24 mouse cellular contexts compared by ENCODE assay signal in genomic region chr10:16473952-16474521, GRCm38 (mm10).
DNase-seq lines count a peak whose midpoint lies in the region; ATAC-seq and TF ChIP-seq lines count a peak whose summit lies in the region.
"Had no signal": no experiment of that assay in that cellular context is flagged by ENCODE, and none has a peak within 500 bp of the region (broad histone marks: within the 10 kb centered on the region; RNA-seq: fewer than 3 reads in every experiment).

No protein-coding gene starts in this region.

- H3K4me3 ChIP-seq in heart, embryonic 15.5 days = no peak overlapping the region
- H3K4me3 ChIP-seq in heart, adult 2 months = no peak overlapping the region
- H3K4me3 ChIP-seq in MEL (ENCODE audit: control insufficient read depth in 1 of 2, insufficient read depth in 1 of 2, low read depth in 2 of 2, low read length in 2 of 2) = no peak overlapping the region
- no peak overlapping the region for H3K4me3 ChIP-seq in kidney, embryonic 16.5 days (ENCODE audit: low read length)
- H3K4me3 ChIP-seq: embryonic facial prominence, embryonic 10.5 days; embryonic facial prominence, embryonic 15.5 days; gastrocnemius, adult 2 months; hindbrain, embryonic 10.5 days; hindbrain, embryonic 15.5 days; lung, embryonic 15.5 days; midbrain, embryonic 13.5 days had no signal

- TF ChIP-seq RAD21 in MEL (IDR thresholded peaks at IDR 0.05; ENCODE audit: low read depth, low read length) = no peak

- WGBS in heart, embryonic 15.5 days = 17% methylated on average over 1 of the region's 1 CpGs
- 22% methylated on average over 1 of the region's 1 CpGs for WGBS in heart, adult 2 months
- 45% methylated on average over 1 of the region's 1 CpGs for WGBS in kidney, embryonic 16.5 days

- H3K4me2 ChIP-seq in heart, embryonic 15.5 days = no peak overlapping the region
- H3K4me2 ChIP-seq in kidney, embryonic 16.5 days (replicated peaks; ENCODE audit: low read depth, low read length) = no peak overlapping the region
- H3K4me2 ChIP-seq: embryonic facial prominence, embryonic 15.5 days; hindbrain, embryonic 15.5 days; lung, embryonic 15.5 days; midbrain, embryonic 13.5 days had no signal

- TF ChIP-seq POLR2A in heart, adult 2 months (IDR thresholded peaks at IDR 0.05; ENCODE audit: insufficient read depth, low read depth, low read length) = no peak
- no peak for TF ChIP-seq POLR2A in MEL (IDR thresholded peaks at IDR 0.05; ENCODE audit: control insufficient read depth in 1 of 2, insufficient read depth in 1 of 2, low read depth in 1 of 2, low read length in 2 of 2, poor library complexity in 1 of 2)

- no peak for ATAC-seq in heart, embryonic 15.5 days (replicated peaks; ENCODE audit: insufficient number of reproducible peaks, insufficient read depth, low FRiP score, low read depth)
- ATAC-seq in erythroblast, adult 5-6 weeks (replicated peaks; ENCODE audit: low FRiP score, poor library complexity, severe bottlenecking) = peak; percentile 78
- no peak for ATAC-seq in monocyte, adult 5-6 weeks (replicated peaks; ENCODE audit: insufficient number of reproducible peaks, low FRiP score, low TSS enrichment, poor library complexity, severe bottlenecking)
- no peak for ATAC-seq in kidney, embryonic 16.5 days (ENCODE audit: low FRiP score, low TSS enrichment)
- ATAC-seq: forebrain, embryonic 14.5 days; midbrain, embryonic 13.5 days had no signal

- no peak overlapping the region for H3K9ac ChIP-seq in heart, embryonic 15.5 days
- H3K9ac ChIP-seq in heart, adult 2 months (ENCODE audit: low read depth, low read length) = no peak overlapping the region
- no peak overlapping the region for H3K9ac ChIP-seq in MEL (ENCODE audit: control insufficient read depth, low read depth, low read length, poor library complexity, severe bottlenecking)
- no peak overlapping the region for H3K9ac ChIP-seq in kidney, embryonic 16.5 days (replicated peaks; ENCODE audit: low read length)
- H3K9ac ChIP-seq: embryonic facial prominence, embryonic 15.5 days; hindbrain, embryonic 15.5 days; lung, embryonic 15.5 days; midbrain, embryonic 13.5 days had no signal

- no peaks in the 10 kb centered on the region for H3K79me2 ChIP-seq in heart, adult 2 months (replicated peaks; ENCODE audit: control insufficient read depth, insufficient read depth, low read length)
- H3K79me2 ChIP-seq in MEL (ENCODE audit: control insufficient read depth, insufficient read depth, low read length, poor library complexity) = no peaks in the 10 kb centered on the region

- peaks cover 4% of the 10 kb centered on the region; the same call in 1 of the 2 replicates for H3K4me1 ChIP-seq in heart, embryonic 15.5 days (replicated peaks)
- peaks cover 3% of the 10 kb centered on the region; the same call in 1 of the 2 replicates for H3K4me1 ChIP-seq in heart, adult 2 months (ENCODE audit: control insufficient read depth, insufficient read depth, low read length)
- H3K4me1 ChIP-seq in MEL (ENCODE audit: control insufficient read depth in 1 of 2, insufficient read depth in 2 of 2, low read length in 2 of 2) = peaks cover 6 to 10% of the 10 kb centered on the region in 2 experiments
- no peaks in the 10 kb centered on the region for H3K4me1 ChIP-seq in kidney, embryonic 16.5 days (ENCODE audit: insufficient read depth, low read length)
- H3K4me1 ChIP-seq: embryonic facial prominence, embryonic 10.5 days; embryonic facial prominence, embryonic 15.5 days; hindbrain, embryonic 10.5 days; hindbrain, embryonic 15.5 days; lung, embryonic 15.5 days; midbrain, embryonic 13.5 days had no signal

- H3K27me3 ChIP-seq in heart, embryonic 15.5 days = no peaks in the 10 kb centered on the region
- H3K27me3 ChIP-seq in heart, adult 2 months (ENCODE audit: control insufficient read depth, insufficient read depth, low read length) = no peaks in the 10 kb centered on the region
- no peaks in the 10 kb centered on the region for H3K27me3 ChIP-seq in MEL (ENCODE audit: control insufficient read depth in 1 of 2, insufficient read depth in 2 of 2, low read length in 2 of 2)
- H3K27me3 ChIP-seq in kidney, embryonic 16.5 days (ENCODE audit: insufficient read depth, low read length) = no peaks in the 10 kb centered on the region
- H3K27me3 ChIP-seq: embryonic facial prominence, embryonic 15.5 days; hindbrain, embryonic 15.5 days; lung, embryonic 15.5 days; midbrain, embryonic 13.5 days had no signal

- intact Hi-C loops in heart, adult 2 months (cut with DNase I) = no loop called here

- peak overlapping the region; percentile 51 for H3K27ac ChIP-seq in heart, embryonic 15.5 days
- no peak overlapping the region for H3K27ac ChIP-seq in heart, adult 2 months
- no peak overlapping the region; the same call in 1 of the 2 replicates for H3K27ac ChIP-seq in MEL (ENCODE audit: control insufficient read depth, low read depth, low read length)
- no peak overlapping the region for H3K27ac ChIP-seq in kidney, embryonic 16.5 days (ENCODE audit: low read length)
- H3K27ac ChIP-seq: embryonic facial prominence, embryonic 10.5 days; embryonic facial prominence, embryonic 15.5 days; gastrocnemius, adult 2 months; hindbrain, embryonic 10.5 days; hindbrain, embryonic 15.5 days; kidney, postnatal 0 days; lung, embryonic 15.5 days; midbrain, embryonic 13.5 days had no signal

- no peaks in the 10 kb centered on the region for H3K9me3 ChIP-seq in heart, embryonic 15.5 days (replicated peaks)
- H3K9me3 ChIP-seq in MEL (replicated peaks; ENCODE audit: insufficient read depth, low read length) = no peaks in the 10 kb centered on the region
- no peaks in the 10 kb centered on the region for H3K9me3 ChIP-seq in kidney, embryonic 16.5 days (ENCODE audit: low read length)
- H3K9me3 ChIP-seq: embryonic facial prominence, embryonic 10.5 days; embryonic facial prominence, embryonic 15.5 days; hindbrain, embryonic 10.5 days; hindbrain, embryonic 15.5 days; lung, embryonic 15.5 days; midbrain, embryonic 13.5 days had no signal

- no peak for TF ChIP-seq CTCF in heart, adult 2 months (IDR thresholded peaks at IDR 0.05)
- no peak for TF ChIP-seq CTCF in MEL (IDR thresholded peaks at IDR 0.05 in 2 of 3, conservative IDR thresholded peaks at IDR 0.05 in 1 of 3; ENCODE audit: control insufficient read depth in 1 of 3, insufficient read depth in 1 of 3, low read depth in 2 of 3, low read length in 3 of 3, poor library complexity in 1 of 3, severe bottlenecking in 1 of 3)

- no peaks in the 10 kb centered on the region for H3K36me3 ChIP-seq in heart, embryonic 15.5 days
- H3K36me3 ChIP-seq in heart, adult 2 months (ENCODE audit: control insufficient read depth, insufficient read depth, low read length) = no peaks in the 10 kb centered on the region
- H3K36me3 ChIP-seq in MEL (ENCODE audit: control insufficient read depth in 1 of 2, insufficient read depth in 2 of 2, low read length in 2 of 2) = peaks cover 0 to 10% of the 10 kb centered on the region in 2 experiments; a peak in 2 of 4 replicates
- H3K36me3 ChIP-seq in kidney, embryonic 16.5 days (ENCODE audit: insufficient read depth, low read length) = no peaks in the 10 kb centered on the region
- H3K36me3 ChIP-seq: embryonic facial prominence, embryonic 10.5 days; embryonic facial prominence, embryonic 15.5 days; hindbrain, embryonic 10.5 days; hindbrain, embryonic 15.5 days; lung, embryonic 15.5 days; midbrain, embryonic 13.5 days had no signal

- DNase-seq in heart, adult 2 months = no peak
- peak; percentile 71 for DNase-seq in MEL (ENCODE audit: low read depth, low spot score)
- DNase-seq in left cerebral cortex, adult 9 months (ENCODE audit: low spot score in 2 of 2) = no peak
- DNase-seq: adrenal gland, postnatal 25 days; B cell, adult 2 months; cerebellum, adult 2 months; cerebellum, postnatal 14 days; gastrocnemius, adult 2 months; kidney, adult 18-20 months; kidney, postnatal 4 days; left cerebral cortex, postnatal 4 days; thymus, postnatal 4 days had no signal

- no peak for TF ChIP-seq EP300 in heart, adult 2 months (IDR thresholded peaks at IDR 0.05; ENCODE audit: insufficient read depth, low read depth, low read length)
- TF ChIP-seq EP300 in MEL (IDR thresholded peaks at IDR 0.05; ENCODE audit: low read depth in 1 of 2, low read length in 2 of 2) = peak; percentile 39 to 50; a peak in 3 of 4 replicates

TF ChIP-seq in MEL, 35 proteins besides CTCF, POLR2A, EP300 and RAD21:
- TF ChIP-seq POLR2AphosphoS2 (IDR thresholded peaks at IDR 0.05; ENCODE audit: low read length) (no peak), GATA1 (IDR thresholded peaks at IDR 0.05; ENCODE audit: low read depth, low read length) (peak; percentile 52; the same call in 1 of the 2 replicates), HCFC1 (IDR thresholded peaks at IDR 0.05; ENCODE audit: low read depth, low read length) (0 out of 2 replicates have a peak, but pooled peaks have one; percentile 15), ETS1 (IDR thresholded peaks at IDR 0.05; ENCODE audit: low read depth, low read length) (peak; percentile 73; the same call in 1 of the 2 replicates), RCOR1 (IDR thresholded peaks at IDR 0.05; ENCODE audit: low read depth, low read length) (peak; percentile 31; the same call in 1 of the 2 replicates), GABPA (IDR thresholded peaks at IDR 0.05; ENCODE audit: low read depth, low read length) (peak; percentile 24; the same call in 1 of the 2 replicates), NRF1 (IDR thresholded peaks at IDR 0.05; ENCODE audit: insufficient read depth, low read depth, low read length, poor library complexity, severe bottlenecking) (no peak), MAFK (IDR thresholded peaks at IDR 0.05; ENCODE audit: borderline replicate concordance, low read depth, low read length) (0 out of 2 replicates have a peak, but pooled peaks have one; percentile 45)
